Mouse (Mus musculus) forebrain, embryonic 15.5 days (tissue): ENCODE results near the gene Krtap29-1. TPM values are rescaled to one million over a fixed set of nuclear protein-coding genes. Genes with fewer than 3 reads are reported as not detected.

Experiments used
- ATAC-seq: fragments of 200-750 bp; cut with Nextera tagmentation; replicated peaks from 2 replicates; pipeline ENCODE4 v1.8.0; 2017; ENCODE audit warnings: mild to moderate bottlenecking, moderate TSS enrichment, moderate library complexity
- H3K27ac ChIP-seq: fragments of 300-500 bp; sonication (generic); replicated peaks from 2 replicates; pipeline ENCODE4 v1.5.1; 2015; ENCODE audit warnings: mild to moderate bottlenecking, inconsistent platforms
- H3K27me3 ChIP-seq: fragments of 300-500 bp; sonication (generic); 2 replicates; pipeline ENCODE4 v1.6.1; 2015; ENCODE audit warnings: inconsistent platforms
- H3K36me3 ChIP-seq: fragments of 300-500 bp; sonication (generic); 2 replicates; pipeline ENCODE4 v1.6.1; 2015; ENCODE audit warnings: mild to moderate bottlenecking, inconsistent platforms
- H3K4me1 ChIP-seq: fragments of 300-500 bp; sonication (generic); 2 replicates; pipeline ENCODE4 v1.6.1; 2015; ENCODE audit warnings: inconsistent platforms
- H3K4me2 ChIP-seq: fragments of 300-500 bp; sonication (generic); replicated peaks from 2 replicates; pipeline ENCODE4 v1.6.1; 2015; ENCODE audit warnings: mild to moderate bottlenecking, inconsistent platforms
- H3K4me3 ChIP-seq: fragments of 300-500 bp; sonication (generic); 2 replicates; pipeline ENCODE4 v1.5.1; 2015; ENCODE audit warnings: mild to moderate bottlenecking, inconsistent platforms
- H3K9ac ChIP-seq: fragments of 300-500 bp; sonication (generic); replicated peaks from 2 replicates; pipeline ENCODE4 v1.6.1; 2015; ENCODE audit warnings: mild to moderate bottlenecking, inconsistent platforms
- H3K9me3 ChIP-seq: fragments of 300-500 bp; sonication (generic); 2 replicates; pipeline ENCODE4 v1.6.1; 2016; ENCODE audit warnings: inconsistent platforms
- WGBS: fragments of 180-500 bp; shearing (Covaris S2); methylation state at CpG from one replicate; pipeline ENCODE4 v1.1.7; 2015; ENCODE audit warnings: mixed read lengths; 5-methylcytosine and 5-hydroxymethylcytosine counted together
- polyA plus RNA-seq: library from polyadenylated mRNA; unstranded; fragments of >200 nt; fragmentation: Nextera tagmentation; extraction: Ambion mirVana; gene quantifications from 2 replicates; pipeline ENCODE4 v1.2.1, GENCODE M21; 2015

Krtap29-1 gene
- polyA plus RNA-seq, 1 experiment from 2014 or later = not detected

DNA sequence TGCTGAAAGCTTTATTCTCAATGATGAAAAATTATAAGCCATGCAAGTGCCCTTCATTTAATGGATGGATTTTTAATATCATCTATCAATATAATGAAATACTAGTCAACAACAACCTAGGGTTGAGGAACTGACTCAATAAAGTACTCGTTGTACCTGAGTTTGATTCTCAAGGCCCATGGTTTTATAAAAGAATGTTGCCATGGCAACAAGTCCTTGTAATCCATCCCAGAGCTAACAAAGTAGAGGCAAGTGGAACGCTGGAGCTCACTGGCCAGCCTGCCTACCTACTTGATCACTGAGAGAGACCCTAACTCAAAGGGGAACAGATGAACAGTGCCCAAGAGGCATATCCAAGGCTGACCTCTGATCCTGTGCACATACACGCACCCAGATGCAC, 11.7 kb upstream of the Krtap29-1 start:
- Histone ChIP-seq H3K4me3 (no peak overlapping the region), H3K9me3 (no peaks in the 10 kb centered on the region), H3K4me1 (peaks cover 12% of the 10 kb centered on the region; the same call in 1 of the 2 replicates), H3K27ac (no peak overlapping the region), H3K36me3 (no peaks in the 10 kb centered on the region), H3K27me3 (no peaks in the 10 kb centered on the region; the same call in 1 of the 2 replicates), H3K9ac (no peak overlapping the region), H3K4me2 (no peak overlapping the region)
- WGBS = 59% methylated on average over 3 of the region's 3 CpGs
- no peak for ATAC-seq

GRCm38 (mm10) chr11:99989881-99990405, 11.1 kb upstream of the Krtap29-1 start:
- no peaks in the 10 kb centered on the region; the same call in 1 of the 2 replicates for H3K27me3 ChIP-seq
- H3K4me2 ChIP-seq = no peak overlapping the region
- no peak for ATAC-seq
- peaks cover 18% of the 10 kb centered on the region for H3K4me1 ChIP-seq
- no peak overlapping the region for H3K4me3 ChIP-seq
- no peak overlapping the region for H3K9ac ChIP-seq
- H3K36me3 ChIP-seq = no peaks in the 10 kb centered on the region
- 76% methylated on average over 6 of the region's 6 CpGs for WGBS
- no peaks in the 10 kb centered on the region for H3K9me3 ChIP-seq
- no peak overlapping the region for H3K27ac ChIP-seq

- H3K4me3 ChIP-seq = no peak overlapping the region
- no peaks in the 10 kb centered on the region for H3K36me3 ChIP-seq
- no peaks in the 10 kb centered on the region; the same call in 1 of the 2 replicates for H3K27me3 ChIP-seq
- no peak for ATAC-seq
- 90% methylated on average over 3 of the region's 3 CpGs for WGBS
- H3K9ac ChIP-seq = no peak overlapping the region
- no peak overlapping the region for H3K4me2 ChIP-seq
- peaks cover 16% of the 10 kb centered on the region for H3K4me1 ChIP-seq
- H3K9me3 ChIP-seq = no peaks in the 10 kb centered on the region
- H3K27ac ChIP-seq = no peak overlapping the region
Observed at GRCm38 (mm10) chr11:99988530-99988929, 9.7 kb upstream of the Krtap29-1 start.

DNA sequence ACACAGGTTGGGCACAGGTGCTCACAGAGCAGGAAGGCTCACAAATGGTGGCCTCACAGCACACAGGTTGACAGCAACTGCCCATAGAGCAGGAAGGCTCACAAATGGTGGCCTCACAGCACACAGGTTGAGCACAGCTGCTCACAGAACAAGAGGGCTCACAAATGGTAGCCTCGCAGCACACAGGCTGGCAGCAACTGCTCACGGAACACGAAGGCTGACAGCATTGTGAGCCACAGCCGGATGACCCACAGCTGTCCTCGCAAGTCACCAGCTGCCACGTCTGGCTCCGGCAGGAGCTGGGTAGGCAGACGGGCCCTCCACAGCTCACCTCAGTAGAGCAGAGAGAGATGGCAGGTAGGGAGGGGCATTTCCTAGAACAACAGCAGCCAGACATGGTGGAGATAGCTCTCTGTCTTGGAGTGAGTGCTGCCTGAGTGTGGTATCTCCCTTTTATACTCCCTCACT, 7.4 kb upstream of the Krtap29-1 start, which contains the start of gene Krtap16-1:
Gene Krtap16-1 (minus strand): TSS at position 418 of the 468 bp plus-strand sequence.
- Histone ChIP-seq H3K4me3 (no peak within 1 kb of the TSS), H3K4me2 (peak within 1 kb of the TSS; percentile 10; the same call in 1 of the 2 replicates), H3K4me1 (peaks cover 16% of the 10 kb centered on the region), H3K9ac (no peak within 1 kb of the TSS), H3K27me3 (no peaks in the 10 kb centered on the region; the same call in 1 of the 2 replicates), H3K27ac (peak within 1 kb of the TSS; percentile 72), H3K36me3 (no peaks in the 10 kb centered on the region), H3K9me3 (no peaks in the 10 kb centered on the region)
- WGBS = 84% methylated on average over 8 of the region's 8 CpGs
- no peak; the same call in 1 of the 2 replicates for ATAC-seq

- Histone ChIP-seq H3K27ac (peak overlapping the region; percentile 72), H3K36me3 (no peaks in the 10 kb centered on the region), H3K4me3 (no peak overlapping the region), H3K27me3 (no peaks in the 10 kb centered on the region; the same call in 1 of the 2 replicates), H3K4me2 (peak overlapping the region; percentile 10; the same call in 1 of the 2 replicates), H3K9me3 (no peaks in the 10 kb centered on the region), H3K9ac (no peak overlapping the region), H3K4me1 (peaks cover 13% of the 10 kb centered on the region)
- ATAC-seq = peak; percentile 91
- WGBS = 73% methylated on average over 20 of the region's 20 CpGs
Observed at GRCm38 (mm10) chr11:99985291-99986092, 6.6 kb upstream of the Krtap29-1 start.

- Histone ChIP-seq H3K4me1 (peaks cover 13% of the 10 kb centered on the region), H3K4me2 (no peak overlapping the region), H3K4me3 (no peak overlapping the region), H3K9ac (no peak overlapping the region), H3K27ac (no peak overlapping the region), H3K36me3 (no peaks in the 10 kb centered on the region), H3K27me3 (no peaks in the 10 kb centered on the region; the same call in 1 of the 2 replicates), H3K9me3 (no peaks in the 10 kb centered on the region)
- no peak for ATAC-seq
- WGBS = 91% methylated on average over 1 of the region's 1 CpGs
Observed at GRCm38 (mm10) chr11:99983442-99983841, 4.6 kb upstream of the Krtap29-1 start.

GRCm38 (mm10) chr11:99982731-99983130, 3.9 kb upstream of the Krtap29-1 start:
- H3K4me1 ChIP-seq = peaks cover 13% of the 10 kb centered on the region
- H3K36me3 ChIP-seq = no peaks in the 10 kb centered on the region
- no peak overlapping the region for H3K4me3 ChIP-seq
- ATAC-seq = no peak
- H3K4me2 ChIP-seq = no peak overlapping the region
- WGBS = 87% methylated on average over 9 of the region's 9 CpGs
- H3K27ac ChIP-seq = no peak overlapping the region
- no peaks in the 10 kb centered on the region; the same call in 1 of the 2 replicates for H3K27me3 ChIP-seq
- H3K9ac ChIP-seq = no peak overlapping the region
- H3K9me3 ChIP-seq = no peaks in the 10 kb centered on the region

DNA sequence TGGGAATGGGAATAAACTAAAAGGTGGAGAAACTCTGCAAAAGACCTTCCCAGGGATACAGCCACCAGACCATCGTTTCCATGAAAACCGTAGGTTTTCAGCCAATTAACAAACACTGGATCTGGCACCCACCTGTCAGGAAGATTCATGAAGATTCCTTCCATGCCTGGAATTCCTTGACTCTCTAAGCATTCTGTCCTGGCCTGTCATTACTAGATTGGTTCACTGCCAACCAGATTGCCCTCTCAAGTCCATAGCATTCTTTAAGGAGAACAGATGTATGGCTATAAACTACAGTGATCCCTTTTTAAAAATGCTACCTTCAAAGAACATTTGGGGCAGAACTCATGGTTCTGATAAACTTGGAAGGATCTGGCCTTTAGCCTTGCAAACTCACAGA, 12.9 kb downstream of the Krtap29-1 start:
- no peak overlapping the region for H3K4me3 ChIP-seq
- no peak overlapping the region for H3K4me2 ChIP-seq
- H3K27me3 ChIP-seq = no peaks in the 10 kb centered on the region
- ATAC-seq = no peak
- no peaks in the 10 kb centered on the region for H3K36me3 ChIP-seq
- no peak overlapping the region for H3K9ac ChIP-seq
- 77% methylated on average over 2 of the region's 2 CpGs for WGBS
- H3K4me1 ChIP-seq = no peaks in the 10 kb centered on the region
- H3K9me3 ChIP-seq = no peaks in the 10 kb centered on the region
- H3K27ac ChIP-seq = no peak overlapping the region

DNA sequence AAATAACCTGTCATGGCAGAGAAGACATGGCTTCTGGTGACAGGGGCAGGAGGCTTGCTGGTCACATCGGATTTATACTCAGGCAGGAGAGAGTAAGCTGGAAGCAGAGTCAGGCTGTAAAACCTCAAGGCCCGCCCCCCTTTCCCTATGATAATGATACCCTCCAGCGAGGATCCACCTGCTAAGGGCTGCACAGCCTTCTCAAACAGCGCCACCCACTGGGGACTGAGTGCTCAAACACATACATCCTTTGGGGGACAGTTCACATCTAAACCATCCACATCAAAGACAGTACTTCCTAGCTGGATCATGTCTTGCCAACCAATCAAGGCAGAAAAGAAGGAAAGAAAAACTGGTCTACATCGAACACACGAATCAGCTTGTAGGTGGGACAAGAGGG, 14.6 kb downstream of the Krtap29-1 start:
- WGBS = 53% methylated on average over 6 of the region's 6 CpGs
- H3K27ac ChIP-seq = no peak overlapping the region
- H3K27me3 ChIP-seq = no peaks in the 10 kb centered on the region
- no peaks in the 10 kb centered on the region for H3K36me3 ChIP-seq
- H3K4me2 ChIP-seq = no peak overlapping the region
- no peaks in the 10 kb centered on the region for H3K9me3 ChIP-seq
- H3K4me3 ChIP-seq = no peak overlapping the region
- no peak for ATAC-seq
- H3K9ac ChIP-seq = no peak overlapping the region
- no peaks in the 10 kb centered on the region for H3K4me1 ChIP-seq

GRCm38 (mm10) chr11:99948175-99948574, 30.7 kb downstream of the Krtap29-1 start, which contains the start of gene Krtap9-5:
Krtap9-5 (plus strand) TSS chr11:99948475.
- H3K9ac ChIP-seq = no peak within 1 kb of the TSS
- no peak within 1 kb of the TSS for H3K4me3 ChIP-seq
- WGBS = 93% methylated on average over 2 of the region's 2 CpGs
- H3K27ac ChIP-seq = no peak within 1 kb of the TSS
- ATAC-seq = no peak
- no peaks in the 10 kb centered on the region for H3K4me1 ChIP-seq
- no peaks in the 10 kb centered on the region for H3K9me3 ChIP-seq
- H3K36me3 ChIP-seq = no peaks in the 10 kb centered on the region
- H3K27me3 ChIP-seq = no peaks in the 10 kb centered on the region
- no peak within 1 kb of the TSS for H3K4me2 ChIP-seq

GRCm38 (mm10) chr11:99937751-99938264, 41.0 kb downstream of the Krtap29-1 start:
- Histone ChIP-seq H3K4me1 (no peaks in the 10 kb centered on the region), H3K4me2 (no peak overlapping the region), H3K9ac (no peak overlapping the region), H3K27me3 (no peaks in the 10 kb centered on the region), H3K27ac (no peak overlapping the region), H3K9me3 (no peaks in the 10 kb centered on the region), H3K4me3 (no peak overlapping the region), H3K36me3 (no peaks in the 10 kb centered on the region)
- no peak for ATAC-seq
- WGBS = 82% methylated on average over 9 of the region's 9 CpGs

- H3K4me3 ChIP-seq = no peak within 1 kb of the TSS
- H3K27me3 ChIP-seq = no peaks in the 10 kb centered on the region
- no peak within 1 kb of the TSS for H3K4me2 ChIP-seq
- H3K36me3 ChIP-seq = no peaks in the 10 kb centered on the region
- H3K4me1 ChIP-seq = no peaks in the 10 kb centered on the region
- H3K9ac ChIP-seq = no peak within 1 kb of the TSS
- no peak within 1 kb of the TSS for H3K27ac ChIP-seq
- H3K9me3 ChIP-seq = no peaks in the 10 kb centered on the region
- WGBS = 83% methylated on average over 1 of the region's 1 CpGs
- no peak for ATAC-seq
Observed at GRCm38 (mm10) chr11:99935991-99936390, 42.9 kb downstream of the Krtap29-1 start, which contains the start of gene Krtap31-2. Krtap31-2 (plus strand) TSS chr11:99936291.
